Mouse (Mus musculus) adrenal gland, adult 18-20 months (tissue): ENCODE measurements around the gene Aoc2. TPM values are rescaled to one million over a fixed set of nuclear protein-coding genes. Genes with fewer than 3 reads are reported as not detected.
A peak's percentile ranks its signal among the peaks of the same experiment; 100 is the strongest.

Source experiments
- DNase-seq, 2 experiments: peaks; one replicate each; pipeline ENCODE4 v3.0.0; 2021 to 2022; ENCODE audit warnings: low spot score in 2 of 2
- long read RNA-seq, 2 experiments: library from polyadenylated mRNA; stranded (forward); transcript quantifications; one replicate each; pipeline ENCODE4 v2.0.0; 2021
- total RNA-seq, 2 experiments: library from RNA; stranded (reverse); gene quantifications; 1 replicate in 1 of 2; 2 replicates in 1 of 2; pipeline ENCODE4 v1.2.3; 2021

Aoc2 gene
- 1 to 10 TPM; 6.0 to 7.0 TPM for total RNA-seq
- long read RNA-seq, experiment 1, partial matches to known transcripts = 0 of 2 reads
- long read RNA-seq, experiment 1, other reads (novel, unspliced or antisense) = 0 of 2 reads
- long read RNA-seq, experiment 2, partial matches to known transcripts = 0 of 1 reads
- long read RNA-seq, experiment 2, other reads (novel, unspliced or antisense) = 1 of 1 reads

DNA sequence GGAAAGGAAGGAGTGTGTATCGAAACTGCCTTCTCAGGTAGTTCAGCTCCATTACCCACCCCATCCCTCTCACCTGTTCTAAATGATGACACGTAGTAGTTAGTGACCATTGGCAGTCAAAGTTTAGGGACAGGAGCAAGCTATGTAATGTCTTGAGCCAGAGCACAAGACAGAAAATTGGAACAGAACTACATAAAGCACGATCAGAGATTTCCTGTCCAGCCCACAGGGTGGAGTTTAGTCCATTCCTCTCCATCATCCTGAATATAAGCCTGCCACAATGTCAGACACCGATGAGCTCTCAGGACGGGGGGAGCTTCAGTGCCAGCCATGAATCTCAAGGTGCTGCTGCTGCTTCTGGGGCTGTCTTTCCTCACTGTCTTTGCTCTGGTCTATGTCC lies at the start of gene Aoc2:
Gene Aoc2, plus strand, starts transcription at position 301 of the 400 bp plus-strand sequence.
- no peak for DNase-seq

DNA sequence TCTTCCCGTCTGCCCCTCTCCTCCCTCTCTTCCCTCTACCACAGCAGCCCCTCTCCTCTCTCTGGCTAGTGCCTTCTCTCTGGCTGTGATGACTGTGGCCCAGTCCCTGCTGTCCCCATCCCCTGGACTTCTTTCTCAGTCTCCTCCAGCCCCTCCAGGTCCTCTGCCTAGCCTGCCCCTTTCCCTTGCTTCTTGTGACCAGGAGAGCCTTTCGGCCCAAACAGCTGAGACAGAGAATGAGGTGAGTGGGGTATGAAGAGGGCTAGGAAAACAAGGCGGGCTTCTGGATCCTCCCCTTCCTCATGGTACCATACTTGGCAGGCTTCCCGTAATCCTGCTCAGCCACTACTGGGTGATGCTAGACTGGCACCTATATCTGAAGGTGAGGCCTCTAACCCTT lies 49.6 kb upstream of the Aoc2 start:
- no peak for DNase-seq

DNA sequence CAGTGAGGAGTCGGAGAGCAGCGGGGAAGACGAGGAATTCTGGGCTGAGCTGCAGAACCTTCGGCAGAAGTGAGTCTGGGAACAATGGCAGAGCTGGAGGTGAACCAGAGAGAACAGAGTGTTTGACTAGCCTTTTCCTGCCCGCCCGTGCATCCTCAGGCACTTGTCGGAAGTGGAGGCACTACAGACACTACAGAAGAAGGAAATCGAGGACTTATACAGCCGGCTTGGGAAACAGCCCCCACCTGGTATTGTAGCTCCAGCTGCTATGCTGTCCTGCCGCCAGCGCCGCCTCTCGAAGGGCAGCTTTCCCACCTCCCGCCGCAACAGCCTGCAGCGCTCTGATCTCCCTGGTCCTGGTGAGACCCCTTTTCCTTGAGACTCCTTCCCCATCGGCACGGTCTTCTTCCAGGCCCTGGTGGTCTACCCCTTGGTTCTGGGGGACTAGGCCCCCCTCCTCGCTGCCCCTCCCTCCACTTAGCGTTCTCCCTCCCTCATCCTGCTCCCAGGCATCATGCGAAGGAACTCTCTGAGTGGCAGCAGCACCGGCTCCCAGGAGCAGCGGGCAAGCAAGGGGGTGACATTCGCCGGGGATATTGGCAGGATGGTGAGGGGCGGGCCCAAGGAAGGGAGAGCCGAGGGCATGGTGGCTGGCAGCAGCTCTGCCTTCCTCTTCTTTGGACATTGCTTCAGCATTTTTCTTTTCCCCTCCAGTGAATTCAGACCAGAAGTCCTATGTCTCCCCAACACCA lies 48.4 kb upstream of the Aoc2 start:
- no peak for DNase-seq

DNA sequence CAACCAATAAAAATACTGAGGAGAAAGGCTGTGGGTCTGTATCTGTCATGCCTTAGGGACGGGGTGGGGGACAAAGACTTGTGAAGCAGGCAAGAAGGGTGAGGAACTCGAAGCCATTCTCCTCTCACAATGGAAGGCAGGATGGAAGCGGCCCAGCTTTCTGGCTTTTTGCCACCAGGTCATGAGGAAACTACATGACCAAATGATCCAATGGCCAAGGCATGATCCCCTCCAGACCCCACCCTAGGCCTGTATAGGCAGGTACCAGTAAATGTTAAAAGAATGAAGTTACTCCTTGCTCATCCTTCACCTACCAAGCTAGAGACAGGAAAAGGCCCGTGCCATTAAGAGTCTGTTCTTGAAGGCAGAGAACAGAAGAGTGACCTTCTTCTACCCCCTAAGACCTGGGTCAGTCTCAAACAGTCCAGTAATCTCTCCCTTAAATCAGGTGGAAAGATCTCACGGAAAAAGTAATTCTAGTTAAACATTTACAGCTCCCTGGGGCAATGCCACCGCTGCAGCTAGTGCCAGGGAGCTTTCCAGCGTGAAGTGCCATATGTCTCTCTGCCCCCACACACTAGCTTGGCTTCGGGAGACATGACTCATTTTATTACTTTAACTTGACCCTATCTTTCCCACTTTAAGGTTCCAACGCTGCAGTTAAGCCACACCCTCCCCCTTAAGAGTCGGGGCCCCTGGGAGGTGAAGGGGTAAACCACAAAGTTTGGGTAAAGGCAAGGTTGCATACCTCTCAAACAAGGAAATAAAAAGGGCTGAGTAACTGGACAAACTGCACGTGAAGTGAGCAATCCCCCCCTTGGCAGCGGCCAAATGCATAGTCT lies 47.3 kb upstream of the Aoc2 start:
- no peak for DNase-seq

DNA sequence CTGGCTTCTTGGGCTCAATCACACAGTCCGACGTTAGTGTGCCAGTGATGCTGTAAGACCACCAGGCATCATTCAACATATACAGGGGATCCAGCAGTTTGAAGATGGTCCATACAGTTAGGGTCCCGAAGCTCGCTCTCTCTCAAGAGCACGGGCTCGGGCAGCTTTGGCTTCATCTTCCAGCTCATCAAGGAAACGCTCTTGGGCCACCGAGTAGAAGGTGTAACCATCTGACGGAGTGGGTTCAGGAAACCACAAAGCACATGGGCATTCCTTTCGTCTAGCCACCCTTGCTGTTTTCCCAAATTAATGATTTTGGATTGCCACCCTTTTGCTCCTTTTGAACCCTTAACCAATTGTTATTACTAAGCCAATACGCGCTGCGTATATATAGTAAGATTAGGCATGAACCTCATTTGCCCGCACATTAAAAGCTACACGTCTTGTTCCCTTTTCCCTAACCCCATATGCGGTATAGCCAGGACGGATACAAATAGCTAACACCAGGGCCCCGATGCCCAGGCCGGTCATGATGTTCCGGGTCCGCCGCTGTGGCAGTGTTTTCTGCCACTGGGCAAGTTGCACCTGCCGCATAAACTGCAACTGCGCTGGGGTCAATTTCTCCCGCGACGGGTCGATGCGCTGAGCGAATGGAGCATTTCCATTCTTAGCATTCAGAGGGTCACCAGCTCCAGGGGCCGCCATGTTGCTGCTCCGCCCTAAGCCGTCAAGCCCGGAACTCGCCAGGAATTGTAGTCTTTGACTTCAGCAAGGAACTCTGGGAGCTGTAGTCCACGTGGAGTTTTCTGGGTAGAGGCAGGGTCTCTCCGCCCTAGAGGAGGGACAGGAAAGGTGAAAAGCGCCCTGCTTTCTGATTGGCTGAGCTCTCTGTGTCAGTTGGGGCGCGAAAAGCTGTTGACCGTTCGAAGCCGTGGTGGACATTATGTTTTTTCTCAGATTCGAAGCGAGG lies 46.4 kb upstream of the Aoc2 start, which contains the start of the genes Cntd1 and Coa3:
Gene Cntd1, plus strand, starts transcription at position 790 of the 970 bp plus-strand sequence.
Gene Coa3, minus strand, starts transcription at position 892 of the 970 bp plus-strand sequence.
- peak; percentile 64 to 71 for DNase-seq

DNA sequence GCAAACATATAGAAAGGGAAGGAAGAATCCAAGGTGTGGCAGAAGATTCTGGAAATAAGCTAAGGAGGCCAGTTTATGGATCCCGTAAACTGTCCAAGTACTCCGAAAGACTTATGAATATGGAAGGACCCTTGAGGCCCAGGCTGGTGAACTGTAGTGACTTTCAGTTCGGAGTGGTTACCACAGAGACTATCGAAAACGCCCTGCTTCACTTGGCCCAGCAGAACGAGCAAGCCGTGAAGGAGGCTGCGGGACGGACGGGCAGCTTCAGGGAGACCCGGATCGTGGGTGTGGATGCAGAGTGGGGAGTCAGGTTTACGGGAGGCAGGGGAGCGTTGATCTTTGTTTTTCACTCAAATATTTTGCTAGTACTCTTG lies 45.7 kb upstream of the Aoc2 start:
- DNase-seq = no peak

DNA sequence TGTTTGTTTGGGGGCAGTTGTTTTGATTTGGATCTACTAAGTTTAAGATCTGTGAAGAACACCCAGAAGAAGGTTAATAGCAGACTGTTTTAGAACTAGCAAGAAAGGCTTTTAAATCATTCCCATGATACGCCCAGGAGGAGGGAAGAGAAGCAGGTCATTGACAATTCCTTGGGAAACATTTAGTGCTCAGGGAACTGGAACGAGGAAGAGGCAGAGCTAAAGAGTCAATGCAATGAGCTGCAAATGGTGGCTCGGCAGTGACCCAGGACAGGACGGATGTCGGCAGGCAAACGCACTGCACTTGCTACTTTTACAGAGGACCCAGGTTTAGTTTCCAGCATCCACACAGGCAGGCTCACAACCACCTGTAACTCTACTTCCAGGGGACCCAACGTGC lies 44.0 kb upstream of the Aoc2 start:
- DNase-seq = no peak

DNA sequence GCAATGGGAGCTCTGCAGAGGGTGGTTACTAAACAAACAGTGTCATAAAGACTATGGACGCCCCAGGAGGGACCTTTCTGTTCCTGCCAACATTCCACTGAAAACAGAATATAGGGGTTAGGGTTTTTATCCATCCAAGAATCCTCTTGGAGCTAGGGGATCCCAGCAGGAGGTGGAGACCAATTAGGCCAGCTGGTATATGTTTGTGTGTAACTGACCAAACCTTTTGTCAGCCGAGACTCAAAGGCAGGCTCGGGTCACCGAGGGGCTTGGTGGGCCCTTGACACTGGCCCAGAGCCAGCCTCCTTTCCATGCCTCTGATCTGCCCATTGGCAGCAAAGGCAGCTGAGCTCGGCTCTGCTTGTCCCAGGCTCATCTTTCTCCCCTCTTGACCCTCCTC lies 42.0 kb upstream of the Aoc2 start:
- DNase-seq = no peak

DNA sequence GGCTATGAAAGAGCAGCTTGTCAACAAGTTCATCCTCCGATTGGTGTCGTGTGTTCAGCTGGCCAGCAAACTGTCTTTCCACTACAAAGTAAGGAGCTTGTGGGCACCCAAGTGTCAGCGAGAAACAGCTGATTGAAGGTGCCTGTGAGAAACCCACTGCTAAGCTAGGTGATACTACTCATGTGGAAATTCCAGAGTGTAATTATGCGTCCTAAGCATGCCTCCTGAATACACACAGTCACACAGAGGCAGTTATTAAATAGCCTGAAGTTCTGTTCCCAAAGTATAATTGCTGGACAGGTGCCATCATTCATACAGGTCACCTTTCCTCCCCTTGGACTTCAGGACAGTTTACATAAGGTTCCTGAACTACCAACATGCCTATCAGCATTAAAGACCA lies 41.1 kb upstream of the Aoc2 start:
- DNase-seq = no peak

DNA sequence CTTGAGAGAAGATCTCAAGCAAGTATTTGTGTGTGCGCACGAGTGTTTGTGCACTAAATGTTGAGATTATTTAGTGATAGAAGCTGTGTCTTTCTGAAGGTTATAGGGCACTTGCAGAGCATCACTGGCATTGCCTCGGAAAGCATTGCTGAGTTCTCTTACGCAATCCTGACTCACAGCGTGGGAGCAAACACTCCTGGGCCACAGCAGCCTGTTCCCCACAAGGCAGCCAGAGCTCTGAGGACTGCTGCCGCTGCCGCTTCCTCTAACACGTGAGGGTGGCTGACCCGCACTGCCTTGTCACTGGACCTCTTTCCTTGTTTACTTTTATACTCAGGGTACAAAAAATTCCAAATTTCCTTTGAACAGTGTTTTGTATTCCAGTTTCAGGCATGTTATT lies 37.6 kb upstream of the Aoc2 start:
- peak; percentile 49 to 50 for DNase-seq

DNA sequence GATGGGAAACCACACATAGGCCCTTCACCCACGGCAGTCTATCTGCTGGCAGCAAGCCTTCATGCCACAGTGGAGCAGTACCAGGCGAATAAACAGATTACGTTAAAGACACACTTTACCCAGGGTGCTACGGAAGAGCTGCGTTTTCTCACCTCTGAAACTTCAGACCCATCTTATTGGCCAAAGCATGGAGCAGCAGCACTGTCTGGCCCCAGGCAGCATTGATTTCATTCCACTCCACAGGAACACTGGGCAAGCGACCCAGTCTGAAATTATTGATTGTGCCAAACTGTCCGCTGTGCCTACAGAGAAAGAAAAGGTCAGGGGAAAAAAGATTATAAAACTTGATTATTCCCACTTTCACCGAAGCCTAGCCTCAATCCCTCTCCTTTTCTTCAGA lies 33.6 kb upstream of the Aoc2 start:
- no peak for DNase-seq

DNA sequence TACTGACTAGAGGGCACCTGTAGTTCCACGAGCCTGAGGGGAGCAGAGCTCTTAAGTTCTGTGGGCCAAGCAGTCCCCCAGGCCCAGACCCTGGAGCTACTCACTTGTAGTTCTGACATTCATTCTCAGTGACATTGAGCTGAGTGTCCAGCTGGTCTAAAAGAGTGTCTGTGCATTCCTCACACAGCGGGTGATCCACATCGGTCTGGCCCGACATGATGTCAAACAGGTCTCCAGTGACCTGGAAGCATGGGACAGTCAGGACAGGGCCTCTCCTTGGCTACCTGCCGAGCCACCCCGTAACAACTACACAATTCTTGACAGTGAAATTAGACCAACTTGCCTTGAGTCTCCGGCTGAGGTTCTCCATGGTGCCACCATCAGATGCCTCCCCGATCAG lies 29.7 kb upstream of the Aoc2 start:
- no peak for DNase-seq

DNA sequence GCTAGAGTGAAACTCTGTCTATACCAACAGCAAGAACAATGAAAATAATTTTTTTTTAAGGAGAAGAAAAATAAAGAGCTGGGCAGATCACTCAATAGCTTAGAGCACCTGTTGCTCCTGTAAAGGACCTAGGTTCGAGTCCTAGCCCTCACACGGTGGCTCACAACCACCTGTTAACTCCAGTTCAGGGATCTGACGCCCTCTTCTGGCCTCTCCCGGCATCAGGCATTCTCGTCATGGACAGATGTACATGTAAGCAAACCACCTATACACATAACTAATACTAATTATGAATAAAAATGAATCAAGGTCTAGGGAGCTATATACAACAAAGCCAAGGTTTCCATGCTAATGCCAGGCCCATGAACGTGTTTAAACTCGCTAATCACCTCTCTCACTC lies 24.0 kb upstream of the Aoc2 start:
- no peak for DNase-seq

DNA sequence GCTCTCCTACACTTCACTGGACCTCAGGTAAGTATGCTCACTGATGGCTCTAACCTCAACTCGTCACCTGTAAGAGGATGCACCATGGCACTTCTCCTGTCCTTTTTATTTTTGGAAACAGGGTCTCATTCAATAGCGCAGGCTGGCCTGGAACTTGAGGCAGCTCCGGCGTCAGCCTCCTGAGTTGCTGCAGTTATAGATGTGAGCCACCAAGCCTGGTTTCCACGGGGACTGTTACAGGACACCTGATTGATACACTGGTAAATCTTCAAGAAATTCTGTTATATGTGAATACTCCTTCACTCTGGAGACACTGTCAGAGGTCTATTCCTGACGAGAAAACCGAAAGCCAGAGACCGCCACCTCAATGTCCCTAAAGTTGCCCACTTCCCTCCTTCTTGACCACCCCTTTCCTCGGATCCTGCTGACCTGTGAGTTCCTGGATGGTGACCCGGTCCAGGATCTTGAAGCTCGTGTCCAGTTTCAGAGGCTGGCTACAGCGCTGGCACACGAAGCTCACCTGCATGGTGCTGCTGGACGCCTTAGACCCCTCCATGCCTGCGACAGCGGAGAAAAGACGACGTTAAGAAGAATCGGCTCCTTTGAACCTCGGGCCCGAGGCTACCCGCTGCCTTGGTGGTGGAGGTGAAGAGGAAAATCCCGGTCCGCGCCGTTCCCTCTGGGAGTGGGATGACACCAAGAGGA lies 23.4 kb upstream of the Aoc2 start:
- no peak for DNase-seq

DNA sequence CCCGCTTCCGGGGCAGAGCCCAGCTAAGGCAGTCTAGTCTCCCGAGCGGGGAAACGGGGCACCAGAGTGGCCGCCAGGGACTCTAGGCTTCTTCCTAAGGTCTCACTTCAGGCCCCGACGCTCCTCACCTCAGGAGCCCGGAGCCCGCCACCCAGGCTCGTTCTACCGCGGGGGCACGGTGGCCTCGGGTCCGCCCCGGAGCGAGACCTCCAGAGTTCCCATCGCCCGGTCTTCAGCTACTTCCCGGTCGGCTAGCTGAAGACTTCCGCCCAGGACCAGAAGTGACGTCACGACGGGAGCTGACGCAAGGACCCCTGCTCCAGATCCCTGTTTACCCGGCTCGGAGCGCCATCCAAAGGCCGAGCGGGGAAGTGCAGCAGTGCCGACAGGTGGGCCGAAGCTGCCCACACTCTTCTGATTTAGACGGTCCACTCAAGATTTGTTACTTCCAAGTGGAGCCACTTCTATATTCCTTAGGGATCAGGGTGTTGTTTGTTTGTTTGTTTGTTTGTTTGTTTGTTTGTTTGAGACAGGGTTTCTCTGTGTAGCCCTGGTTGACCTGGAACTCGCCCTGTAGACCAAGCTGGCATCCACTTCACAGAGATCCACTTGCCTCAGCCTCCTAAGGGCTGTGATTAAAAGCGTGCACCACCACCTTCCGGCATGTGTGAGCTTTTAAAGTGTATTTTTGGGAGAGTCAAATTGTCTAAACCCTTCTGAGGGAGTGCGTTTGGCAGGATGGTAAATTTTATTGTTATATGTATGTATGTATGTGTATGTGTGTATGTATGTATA lies 22.7 kb upstream of the Aoc2 start, which contains the start of gene Becn1:
Gene Becn1, minus strand, starts transcription at position 283 of the 795 bp plus-strand sequence.
- DNase-seq = peak; percentile 99

DNA sequence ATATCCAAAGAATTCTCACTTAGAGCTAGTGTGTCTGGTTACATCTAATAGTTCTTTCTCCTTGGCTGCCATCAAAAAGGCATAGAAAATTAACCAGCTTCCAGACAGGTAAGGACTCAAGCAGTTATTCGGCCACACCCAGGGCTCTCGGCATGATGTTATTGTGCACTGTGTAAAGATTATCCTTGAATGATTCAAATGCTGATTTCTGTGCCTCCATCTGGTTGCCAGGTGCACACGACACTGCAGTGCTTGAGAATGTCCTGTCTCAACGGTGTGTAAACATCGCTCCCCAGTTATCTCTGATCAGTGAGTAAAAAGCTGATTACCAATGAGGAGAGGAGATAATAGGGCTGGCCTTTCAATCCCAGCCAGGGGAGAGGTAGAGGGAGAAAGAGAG lies 17.1 kb upstream of the Aoc2 start:
- no peak for DNase-seq

DNA sequence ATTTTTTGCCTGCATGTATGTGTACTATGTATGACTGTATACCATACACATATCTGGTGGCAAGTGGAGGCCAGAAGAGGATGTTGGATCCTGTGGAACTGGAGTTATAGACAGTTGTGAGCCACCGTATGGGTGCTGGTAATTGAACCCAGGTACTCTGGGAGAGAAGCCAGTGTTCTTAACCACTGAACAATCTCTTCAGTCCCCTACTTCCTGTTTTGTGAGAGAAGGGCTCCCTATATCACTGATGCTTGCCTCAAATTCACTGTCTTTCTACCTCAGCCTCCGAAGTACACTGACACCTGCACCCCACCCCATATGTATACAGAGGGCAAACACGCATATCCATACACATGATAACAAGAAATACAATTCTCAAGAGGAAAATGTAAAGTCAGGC lies 13.8 kb upstream of the Aoc2 start:
- no peak for DNase-seq

DNA sequence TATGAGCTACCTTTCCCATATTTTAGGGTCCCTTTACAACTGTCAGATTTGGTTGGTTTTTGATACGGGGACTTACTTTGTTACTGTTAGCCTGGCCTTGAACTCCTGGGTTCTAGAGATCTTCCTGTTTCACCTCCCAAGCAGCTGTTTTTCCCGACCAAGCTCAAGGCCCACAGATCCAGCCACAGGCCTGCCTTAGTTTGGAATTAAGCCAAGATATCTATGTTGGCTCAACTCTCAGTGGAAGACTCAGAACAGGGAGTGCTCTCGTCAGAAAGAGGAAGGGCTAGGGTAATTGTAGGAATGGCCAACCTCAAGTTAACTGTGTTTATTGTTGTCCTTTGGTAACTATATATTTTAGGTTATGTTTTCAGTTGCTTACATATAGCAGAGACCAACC lies 12.7 kb upstream of the Aoc2 start:
- no peak for DNase-seq

DNA sequence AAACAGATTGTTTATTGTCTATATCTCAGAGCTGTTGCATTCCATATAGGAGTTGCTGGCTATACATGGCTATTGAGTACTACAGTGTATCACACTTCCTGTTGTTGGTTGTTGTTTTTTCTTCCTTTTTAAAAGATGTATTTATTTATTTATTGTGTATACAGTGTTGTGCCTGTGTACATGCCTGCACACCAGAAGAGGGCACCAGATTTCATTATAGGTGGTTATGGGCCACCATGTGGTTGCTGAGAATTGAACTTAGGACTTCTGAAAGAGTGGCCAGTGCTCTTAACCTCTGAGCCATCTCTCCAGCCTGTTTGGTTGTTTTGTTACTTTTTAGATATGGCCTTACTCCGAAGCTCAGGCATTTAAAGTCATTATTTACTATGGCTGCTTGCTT lies 10.3 kb upstream of the Aoc2 start:
- no peak for DNase-seq
